ENCODE assay signal across 28 mouse cellular contexts in the genomic region with DNA sequence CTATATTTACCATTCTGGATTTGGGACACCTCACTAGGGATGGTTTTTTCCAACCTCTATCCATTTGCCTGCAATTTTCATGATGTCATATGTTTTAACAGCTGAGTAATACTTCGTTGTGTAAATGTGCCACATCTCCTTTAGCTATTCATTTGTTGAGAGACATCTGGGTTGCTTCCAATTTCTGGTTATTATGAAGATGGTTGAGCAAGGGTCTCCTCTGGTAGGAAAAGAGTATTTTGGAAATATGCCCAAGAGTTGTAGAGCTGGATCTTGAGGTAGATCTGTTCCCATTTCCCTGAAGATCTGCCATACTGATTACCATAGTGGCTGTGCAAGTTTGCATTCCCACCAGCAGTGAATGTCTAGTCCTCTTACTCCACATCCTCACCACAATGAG. TPM values are rescaled to one million over a fixed set of nuclear protein-coding genes. Genes with fewer than 3 reads are reported as not detected.
"Had no signal": no experiment of that assay in that cellular context is flagged by ENCODE, and none has a peak within 500 bp of the region (broad histone marks: within the 10 kb centered on the region; RNA-seq: fewer than 3 reads in every experiment).

No protein-coding gene starts in this region.

- H3K27me3 ChIP-seq: hindbrain, embryonic 12.5 days; intestine, embryonic 15.5 days; kidney, embryonic 15.5 days; limb, embryonic 13.5 days; limb, embryonic 15.5 days; liver, embryonic 12.5 days had no signal

- H3K9me3 ChIP-seq: hindbrain, embryonic 10.5 days; hindbrain, embryonic 12.5 days; intestine, embryonic 15.5 days; kidney, embryonic 15.5 days; limb, embryonic 13.5 days; limb, embryonic 15.5 days; liver, embryonic 12.5 days had no signal

- H3K9ac ChIP-seq: hindbrain, embryonic 12.5 days; hindbrain, embryonic 14.5 days; intestine, embryonic 15.5 days; kidney, embryonic 15.5 days; limb, embryonic 13.5 days; limb, embryonic 15.5 days; liver, embryonic 12.5 days; liver, embryonic 14.5 days had no signal

- H3K4me3 ChIP-seq: heart, adult 2 months; hindbrain, embryonic 10.5 days; hindbrain, embryonic 12.5 days; intestine, embryonic 15.5 days; kidney, embryonic 15.5 days; layer of hippocampus, adult 2 months; left cerebral cortex, adult 2 months; limb, embryonic 13.5 days; limb, embryonic 15.5 days; liver, embryonic 12.5 days had no signal

- H3K4me2 ChIP-seq: heart, embryonic 11.5 days; hindbrain, embryonic 12.5 days; hindbrain, embryonic 14.5 days; intestine, embryonic 15.5 days; kidney, embryonic 15.5 days; limb, embryonic 13.5 days; limb, embryonic 15.5 days; liver, embryonic 12.5 days had no signal

- H3K36me3 ChIP-seq: hindbrain, embryonic 10.5 days; hindbrain, embryonic 12.5 days; intestine, embryonic 15.5 days; kidney, embryonic 15.5 days; limb, embryonic 13.5 days; limb, embryonic 15.5 days; liver, embryonic 12.5 days had no signal

- DNase-seq: gastrocnemius, postnatal 14 days; gastrocnemius, postnatal 36 days; heart, adult 11 months; heart, adult 2 months; heart, postnatal 10 days; heart, postnatal 4 days; kidney, postnatal 25 days; kidney, postnatal 4 days had no signal

- H3K27ac ChIP-seq: heart, adult 2 months; hindbrain, embryonic 10.5 days; hindbrain, embryonic 12.5 days; hindbrain, embryonic 14.5 days; intestine, embryonic 15.5 days; kidney, embryonic 15.5 days; kidney, postnatal 0 days; layer of hippocampus, adult 2 months; left cerebral cortex, adult 2 months; limb, embryonic 13.5 days; limb, embryonic 15.5 days; liver, embryonic 12.5 days; liver, embryonic 14.5 days had no signal

- ATAC-seq: hindbrain, embryonic 16.5 days; inflammation-experienced regulatory T-cells, adult 6 months; intestine, embryonic 15.5 days; intestine, postnatal 0 days; liver, embryonic 12.5 days had no signal

- H3K4me1 ChIP-seq: hindbrain, embryonic 10.5 days; hindbrain, embryonic 12.5 days; intestine, embryonic 15.5 days; kidney, embryonic 15.5 days; limb, embryonic 13.5 days; limb, embryonic 15.5 days; liver, embryonic 12.5 days had no signal

RNA-seq across cellular contexts. Expression of gene Ces2e, which starts 18.9 kb away (rescaled TPM):
- polyA plus RNA-seq: heart, embryonic 11.5 days; hindbrain, embryonic 10.5 days; hindbrain, embryonic 12.5 days; hindbrain, embryonic 14.5 days; hindbrain, embryonic 16.5 days; inflammation-experienced regulatory T-cells, adult 6 months; limb, embryonic 11.5 days; limb, embryonic 13.5 days had no signal

RNA-seq across cellular contexts. Expression of gene Ces2f, which starts 40.0 kb away (rescaled TPM):
- polyA plus RNA-seq: heart, embryonic 11.5 days; heart, embryonic 14.5 days; hindbrain, embryonic 10.5 days; hindbrain, embryonic 12.5 days; hindbrain, embryonic 14.5 days; hindbrain, embryonic 16.5 days; inflammation-experienced regulatory T-cells, adult 6 months; intestine, embryonic 15.5 days; intestine, postnatal 0 days; kidney, postnatal 0 days; limb, embryonic 11.5 days; liver, adult 2 months; liver, embryonic 12.5 days; liver, embryonic 14.5 days; liver, embryonic 16.5 days had no signal

RNA-seq across cellular contexts. Expression of gene Ces2g, which starts 54.4 kb away (rescaled TPM):
- polyA plus RNA-seq: hindbrain, embryonic 10.5 days; hindbrain, embryonic 12.5 days; hindbrain, embryonic 14.5 days; limb, embryonic 11.5 days had no signal
